Mouse (Mus musculus): Measurements from ENCODE around the gene Adcy7.

DNA sequence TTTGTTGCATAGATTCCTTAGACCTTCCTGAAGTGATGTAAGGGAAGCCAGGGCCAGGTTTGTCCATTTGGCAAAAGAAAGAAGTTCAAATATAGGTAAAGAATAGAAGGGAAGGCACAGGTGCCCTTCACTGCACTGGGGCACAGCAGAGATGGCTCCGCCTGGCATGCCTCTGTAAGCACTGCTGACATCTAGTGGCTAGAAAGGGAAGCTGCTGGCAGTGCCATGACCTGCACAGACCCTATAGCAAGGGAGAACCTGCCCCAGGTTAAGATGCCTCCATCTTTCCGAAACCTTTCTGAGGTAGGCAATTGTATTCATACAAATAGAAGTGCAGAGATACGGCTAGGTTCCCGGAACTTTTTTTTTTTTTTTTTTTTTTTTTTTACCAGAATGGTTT lies 27.9 kb upstream of the Adcy7 start:
- TF ChIP-seq POLR2A (IDR thresholded peaks at IDR 0.05; ENCODE audit: low read depth, low read length) (no peak), CTCF (IDR thresholded peaks at IDR 0.05; ENCODE audit: extremely low read depth, insufficient read length, insufficient replicate concordance, low read depth, low read length) (peak; percentile 93; the same call in 1 of the 2 replicates)
